Comparison of ENCODE assay signal across 17 mouse cellular contexts in genomic region chr4:125246171-125246570, GRCm38 (mm10).
A peak's percentile ranks its signal among the peaks of the same experiment; 100 is the strongest.
DNase-seq lines count a peak whose midpoint lies in the region; ATAC-seq and TF ChIP-seq lines count a peak whose summit lies in the region.
"Had no signal": no experiment of that assay in that cellular context is flagged by ENCODE, and none has a peak within 500 bp of the region (broad histone marks: within the 10 kb centered on the region; RNA-seq: fewer than 3 reads in every experiment).

No protein-coding gene starts in this region.

- no peak for TF ChIP-seq POLR2A in kidney, adult 2 months (IDR thresholded peaks at IDR 0.05; ENCODE audit: low read depth, low read length)
- TF ChIP-seq POLR2A in myocyte (IDR thresholded peaks at IDR 0.05; ENCODE audit: insufficient read length, low read depth), result no peak

- 8% methylated on average over 5 of the region's 5 CpGs for WGBS in kidney, adult 2 months
- WGBS in embryonic facial prominence, embryonic 10.5 days, result 4% methylated on average over 5 of the region's 5 CpGs
- 6% methylated on average over 5 of the region's 5 CpGs for WGBS in intestine, postnatal 0 days

- H3K27ac ChIP-seq in kidney, adult 2 months (ENCODE audit: insufficient read depth, low read depth, low read length), result no peak overlapping the region
- no peak overlapping the region for H3K27ac ChIP-seq in embryonic facial prominence, embryonic 10.5 days (replicated peaks)
- H3K27ac ChIP-seq in intestine, postnatal 0 days (ENCODE audit: low read depth, low read length), result no peak overlapping the region
- H3K27ac ChIP-seq: left cerebral cortex, adult 2 months; limb, embryonic 15.5 days; midbrain, embryonic 12.5 days had no signal

- H3K4me1 ChIP-seq in kidney, adult 2 months (ENCODE audit: control insufficient read depth, insufficient read depth, low read length), result no peaks in the 10 kb centered on the region
- H3K4me1 ChIP-seq in embryonic facial prominence, embryonic 10.5 days, result peaks cover 13% of the 10 kb centered on the region; the same call in 1 of the 2 replicates
- no peaks in the 10 kb centered on the region for H3K4me1 ChIP-seq in intestine, postnatal 0 days (replicated peaks; ENCODE audit: control insufficient read depth, insufficient read depth, low read length)
- H3K4me1 ChIP-seq: limb, embryonic 15.5 days had no signal

- no peak overlapping the region for H3K9ac ChIP-seq in intestine, postnatal 0 days (ENCODE audit: low read depth, low read length)
- H3K9ac ChIP-seq: limb, embryonic 15.5 days; liver, postnatal 0 days; midbrain, embryonic 12.5 days had no signal

- no peak for ATAC-seq in intestine, postnatal 0 days
- ATAC-seq: inflammation-experienced regulatory T-cells, adult 6 months; liver, postnatal 0 days had no signal

- H3K27me3 ChIP-seq in kidney, adult 2 months (replicated peaks; ENCODE audit: control insufficient read depth, insufficient read depth, low read length), result no peaks in the 10 kb centered on the region
- H3K27me3 ChIP-seq in embryonic facial prominence, embryonic 10.5 days (replicated peaks; ENCODE audit: low read depth, poor library complexity, severe bottlenecking), result 0 out of 2 replicates have a peak, but pooled peaks cover 4% of the 10 kb centered on the region
- peaks cover 19% of the 10 kb centered on the region for H3K27me3 ChIP-seq in myocyte (ENCODE audit: control insufficient read depth, insufficient read depth, insufficient read length)
- no peaks in the 10 kb centered on the region for H3K27me3 ChIP-seq in intestine, postnatal 0 days (replicated peaks; ENCODE audit: control insufficient read depth, insufficient read depth, low read length)

- DNase-seq in kidney, postnatal 4 days, result peak; percentile 49 to 60
- DNase-seq in kidney, adult 2 months, result no peak
- DNase-seq in ZHBTc4 (ENCODE audit: low read depth, low spot score), result peak; percentile 52
- peak; percentile 45 for DNase-seq in embryonic facial prominence, embryonic 10.5 days (ENCODE audit: low spot score)
- no peak for DNase-seq in lung, postnatal 4 days
- DNase-seq: cerebellum, postnatal 14 days; gastrocnemius, postnatal 25 days; liver, postnatal 0 days; lung, postnatal 36 days; thymus, adult 2 months had no signal

- H3ac ChIP-seq in myocyte (ENCODE audit: control insufficient read depth, insufficient read length), result no peak overlapping the region

- no peak for TF ChIP-seq CTCF in kidney, adult 2 months (conservative IDR thresholded peaks at IDR 0.05; ENCODE audit: insufficient read depth, insufficient read length, low read depth, low read length)
- TF ChIP-seq CTCF in intestine, postnatal 0 days (IDR thresholded peaks at IDR 0.05; ENCODE audit: low read depth), result no peak

- H3K36me3 ChIP-seq in kidney, adult 2 months (ENCODE audit: control insufficient read depth, insufficient read depth, low read length), result no peaks in the 10 kb centered on the region
- no peaks in the 10 kb centered on the region for H3K36me3 ChIP-seq in embryonic facial prominence, embryonic 10.5 days (replicated peaks)
- H3K36me3 ChIP-seq in myocyte (ENCODE audit: control insufficient read depth, insufficient read depth), result no peaks in the 10 kb centered on the region
- no peaks in the 10 kb centered on the region for H3K36me3 ChIP-seq in intestine, postnatal 0 days (ENCODE audit: control insufficient read depth, insufficient read depth)
- H3K36me3 ChIP-seq: G1E; limb, embryonic 15.5 days; midbrain, embryonic 12.5 days had no signal

- H3K79me2 ChIP-seq in myocyte (ENCODE audit: control insufficient read depth, insufficient read depth), result no peaks in the 10 kb centered on the region

- H3K9me3 ChIP-seq in embryonic facial prominence, embryonic 10.5 days, result no peaks in the 10 kb centered on the region
- H3K9me3 ChIP-seq in intestine, postnatal 0 days (ENCODE audit: control insufficient read depth), result no peaks in the 10 kb centered on the region
- H3K9me3 ChIP-seq: limb, embryonic 15.5 days; midbrain, embryonic 12.5 days had no signal

- no peak overlapping the region for H3K4me2 ChIP-seq in myocyte (ENCODE audit: low read depth)
- H3K4me2 ChIP-seq in intestine, postnatal 0 days (replicated peaks; ENCODE audit: low read depth), result no peak overlapping the region
- H3K4me2 ChIP-seq: limb, embryonic 15.5 days; midbrain, embryonic 12.5 days had no signal

- H3K4me3 ChIP-seq in kidney, adult 2 months (ENCODE audit: insufficient read depth, low read depth, low read length), result no peak overlapping the region
- H3K4me3 ChIP-seq in embryonic facial prominence, embryonic 10.5 days, result no peak overlapping the region
- no peak overlapping the region for H3K4me3 ChIP-seq in myocyte
- no peak overlapping the region for H3K4me3 ChIP-seq in intestine, postnatal 0 days (ENCODE audit: low read depth, low read length)
- H3K4me3 ChIP-seq: left cerebral cortex, adult 2 months; limb, embryonic 15.5 days; midbrain, embryonic 12.5 days had no signal

TF ChIP-seq in myocyte, 11 proteins besides CTCF, POLR2A, EP300 and RAD21:
- TF ChIP-seq MAX (IDR thresholded peaks at IDR 0.05; ENCODE audit: low read depth) (no peak), MYOD1 (IDR thresholded peaks at IDR 0.05; ENCODE audit: control insufficient read depth in 1 of 3, insufficient read length in 2 of 3, low read depth in 2 of 3) (no peak), REST (IDR thresholded peaks at IDR 0.05; ENCODE audit: insufficient read depth, insufficient read length) (peak; percentile 56), SRF (IDR thresholded peaks at IDR 0.05; ENCODE audit: control insufficient read depth, insufficient read length, low read depth) (no peak), TCF3 (IDR thresholded peaks at IDR 0.05; ENCODE audit: insufficient read length, low read depth) (no peak)

Comparison
In these comparisons a context has a peak if more than half of its experiments do, and no peak if none do; other contexts are left out.
1. DNase-seq: peak in kidney, postnatal 4 days (2 of 2), ZHBTc4 (single experiment) and embryonic facial prominence, embryonic 10.5 days (single experiment); none in kidney, adult 2 months (single experiment) and lung, postnatal 4 days (0 of 2).